In genomic region chr8:116203631-116204030, GRCm38 (mm10) we compare ENCODE assay signal across 15 mouse cellular contexts.
DNase-seq lines count a peak whose midpoint lies in the region; ATAC-seq and TF ChIP-seq lines count a peak whose summit lies in the region.
"Had no signal": no experiment of that assay in that cellular context is flagged by ENCODE, and none has a peak within 500 bp of the region (broad histone marks: within the 10 kb centered on the region; RNA-seq: fewer than 3 reads in every experiment).

No protein-coding gene starts in this region.

- H3K9me3 ChIP-seq in hindbrain, embryonic 16.5 days (ENCODE audit: control insufficient read depth, low read length) = peaks cover 4% of the 10 kb centered on the region; the same call in 1 of the 2 replicates
- H3K9me3 ChIP-seq in hindbrain, embryonic 11.5 days (ENCODE audit: control insufficient read depth, low read length) = no peaks in the 10 kb centered on the region
- no peaks in the 10 kb centered on the region for H3K9me3 ChIP-seq in limb, embryonic 10.5 days (replicated peaks)
- H3K9me3 ChIP-seq in midbrain, postnatal 0 days (ENCODE audit: low read length) = no peaks in the 10 kb centered on the region
- H3K9me3 ChIP-seq: liver, embryonic 12.5 days had no signal

- 21% methylated on average over 2 of the region's 2 CpGs for WGBS in hindbrain, embryonic 16.5 days
- WGBS in hindbrain, embryonic 11.5 days = 48% methylated on average over 2 of the region's 2 CpGs
- 57% methylated on average over 2 of the region's 2 CpGs for WGBS in limb, embryonic 10.5 days
- WGBS in midbrain, postnatal 0 days = 14% methylated on average over 2 of the region's 2 CpGs

- no peak overlapping the region for H3K27ac ChIP-seq in hindbrain, embryonic 16.5 days (ENCODE audit: low read depth, low read length)
- H3K27ac ChIP-seq in hindbrain, embryonic 11.5 days (ENCODE audit: low read depth, low read length) = no peak overlapping the region
- H3K27ac ChIP-seq in limb, embryonic 10.5 days = peak overlapping the region; percentile 6; the same call in 1 of the 2 replicates
- no peak overlapping the region for H3K27ac ChIP-seq in midbrain, postnatal 0 days (ENCODE audit: low read depth, low read length)
- H3K27ac ChIP-seq: liver, embryonic 12.5 days had no signal

- no peak overlapping the region for H3K4me3 ChIP-seq in hindbrain, embryonic 16.5 days (ENCODE audit: low read length)
- no peak overlapping the region for H3K4me3 ChIP-seq in hindbrain, embryonic 11.5 days (ENCODE audit: low read depth, low read length)
- no peak overlapping the region for H3K4me3 ChIP-seq in limb, embryonic 10.5 days
- H3K4me3 ChIP-seq in midbrain, postnatal 0 days (ENCODE audit: low read depth, low read length) = no peak overlapping the region
- H3K4me3 ChIP-seq: heart, embryonic 12.5 days; liver, embryonic 12.5 days had no signal

- H3K36me3 ChIP-seq in hindbrain, embryonic 16.5 days (ENCODE audit: control insufficient read depth, insufficient read depth, low read length) = no peaks in the 10 kb centered on the region
- no peaks in the 10 kb centered on the region for H3K36me3 ChIP-seq in hindbrain, embryonic 11.5 days (ENCODE audit: control insufficient read depth, insufficient read depth, low read length)
- H3K36me3 ChIP-seq in limb, embryonic 10.5 days = no peaks in the 10 kb centered on the region
- no peaks in the 10 kb centered on the region for H3K36me3 ChIP-seq in midbrain, postnatal 0 days (ENCODE audit: insufficient read depth, low read length)
- H3K36me3 ChIP-seq: G1E; heart, embryonic 12.5 days; liver, embryonic 12.5 days had no signal

- TF ChIP-seq CTCF in midbrain, postnatal 0 days (IDR thresholded peaks at IDR 0.05) = no peak

- no peak overlapping the region for H3K9ac ChIP-seq in hindbrain, embryonic 16.5 days (ENCODE audit: low read depth, low read length)
- H3K9ac ChIP-seq in hindbrain, embryonic 11.5 days (ENCODE audit: low read depth, low read length) = no peak overlapping the region
- H3K9ac ChIP-seq in midbrain, postnatal 0 days (replicated peaks; ENCODE audit: low read length, poor library complexity, severe bottlenecking) = no peak overlapping the region
- H3K9ac ChIP-seq: heart, embryonic 12.5 days; liver, embryonic 12.5 days had no signal

- no peak overlapping the region for H3K4me2 ChIP-seq in hindbrain, embryonic 16.5 days (ENCODE audit: low read length)
- no peak overlapping the region for H3K4me2 ChIP-seq in hindbrain, embryonic 11.5 days (replicated peaks; ENCODE audit: low read depth, low read length)
- no peak overlapping the region for H3K4me2 ChIP-seq in midbrain, postnatal 0 days (ENCODE audit: low read depth, low read length, poor library complexity, severe bottlenecking)
- H3K4me2 ChIP-seq: heart, embryonic 12.5 days; liver, embryonic 12.5 days had no signal

- no peaks in the 10 kb centered on the region for H3K27me3 ChIP-seq in hindbrain, embryonic 16.5 days (replicated peaks; ENCODE audit: control insufficient read depth, insufficient read depth, low read length)
- no peaks in the 10 kb centered on the region for H3K27me3 ChIP-seq in hindbrain, embryonic 11.5 days (ENCODE audit: control insufficient read depth, insufficient read depth, low read length)
- no peaks in the 10 kb centered on the region for H3K27me3 ChIP-seq in limb, embryonic 10.5 days (ENCODE audit: low read depth, poor library complexity, severe bottlenecking)
- H3K27me3 ChIP-seq in midbrain, postnatal 0 days (ENCODE audit: insufficient read depth, low read length) = no peaks in the 10 kb centered on the region
- H3K27me3 ChIP-seq: heart, embryonic 12.5 days; liver, embryonic 12.5 days had no signal

- no peaks in the 10 kb centered on the region for H3K4me1 ChIP-seq in hindbrain, embryonic 16.5 days (ENCODE audit: control insufficient read depth, insufficient read depth, low read depth, low read length)
- H3K4me1 ChIP-seq in hindbrain, embryonic 11.5 days (replicated peaks; ENCODE audit: control insufficient read depth, insufficient read depth, low read length) = no peaks in the 10 kb centered on the region
- H3K4me1 ChIP-seq in limb, embryonic 10.5 days = peaks cover 16% of the 10 kb centered on the region
- H3K4me1 ChIP-seq in midbrain, postnatal 0 days (ENCODE audit: insufficient read depth, low read length) = no peaks in the 10 kb centered on the region
- H3K4me1 ChIP-seq: heart, embryonic 12.5 days; liver, embryonic 12.5 days had no signal

- peak; percentile 71 for ATAC-seq in hindbrain, embryonic 16.5 days
- no peak for ATAC-seq in hindbrain, embryonic 11.5 days (ENCODE audit: low FRiP score)
- ATAC-seq in midbrain, postnatal 0 days (ENCODE audit: low FRiP score) = 0 out of 2 replicates have a peak, but pooled peaks have one; percentile 27
- ATAC-seq: liver, embryonic 12.5 days had no signal

- DNase-seq in hindbrain, embryonic 11.5 days (ENCODE audit: low spot score) = no peak
- peak; percentile 8 for DNase-seq in fibroblast of lung, adult 2 months (ENCODE audit: low read depth)
- no peak for DNase-seq in limb, embryonic 10.5 days (ENCODE audit: low spot score)
- DNase-seq in midbrain, postnatal 0 days (ENCODE audit: low spot score) = peak; percentile 46
- no peak for DNase-seq in T-cell, adult 2 months (ENCODE audit: low spot score)
- no peak for DNase-seq in cerebellum, adult 18-20 months
- DNase-seq: adrenal gland, postnatal 36 days; heart, postnatal 4 days; kidney, adult 9 months; lung, postnatal 10 days; thymus, postnatal 4 days had no signal

Comparison
In these comparisons a context has a peak if more than half of its experiments do, and no peak if none do; other contexts are left out.
1. DNase-seq: peak in fibroblast of lung, adult 2 months (single experiment) and midbrain, postnatal 0 days (single experiment); none in hindbrain, embryonic 11.5 days (single experiment), limb, embryonic 10.5 days (single experiment), T-cell, adult 2 months (single experiment) and cerebellum, adult 18-20 months (0 of 2).